Mouse (Mus musculus): ENCODE measurements around the gene Mrpl36. TPM values are rescaled to one million over a fixed set of nuclear protein-coding genes. Genes with fewer than 3 reads are reported as not detected.

Mrpl36 gene
- 77.3 and 79.4 TPM in 2 replicates for polyA plus RNA-seq (2012; rRNA removed)

DNA sequence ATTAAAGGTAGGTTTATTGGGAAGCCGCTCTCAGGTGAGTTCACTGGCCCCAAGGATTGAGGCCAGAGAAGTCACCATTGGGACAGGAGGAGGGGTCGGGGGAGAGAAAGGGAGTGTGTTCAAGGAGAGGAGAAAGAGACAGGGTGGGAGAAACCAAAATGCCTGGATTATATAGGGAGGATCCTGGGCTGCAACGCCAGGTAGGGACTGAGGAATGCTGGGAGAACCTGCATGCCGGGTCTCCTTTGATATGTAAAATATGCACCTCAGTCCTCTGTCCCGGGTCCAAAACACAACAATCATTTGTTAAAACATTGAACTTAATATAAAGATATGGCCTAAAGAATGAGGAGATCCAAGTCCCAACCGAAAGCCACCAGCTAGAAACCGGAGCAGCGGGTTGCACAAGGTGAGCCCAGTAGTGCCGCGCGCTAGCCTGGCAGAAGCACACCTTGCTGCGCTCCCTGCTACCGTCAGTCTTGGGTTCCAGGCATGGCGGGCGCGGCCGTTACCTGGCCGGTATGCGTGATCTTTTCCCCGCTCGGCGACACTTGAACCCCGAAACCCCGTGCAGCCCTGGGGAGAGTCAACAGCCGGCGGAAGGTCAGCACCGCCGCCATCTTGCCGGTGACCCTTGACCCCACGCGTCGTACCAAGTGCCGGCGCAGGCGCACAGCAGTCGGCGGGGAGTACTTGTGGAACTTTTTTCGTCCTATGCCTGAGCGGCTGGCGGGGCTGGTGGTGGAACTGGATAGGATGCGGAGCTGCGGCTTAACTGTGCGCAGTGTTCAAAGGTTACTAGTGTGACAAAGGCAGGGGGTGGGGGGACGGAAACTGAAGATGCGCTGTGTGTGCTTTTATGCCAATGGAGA is at the start of gene Mrpl36, which contains the start of gene Ndufs6:
Mrpl36 (plus strand) TSS at position 687 of the 872 bp plus-strand sequence.
Ndufs6 (minus strand) TSS at position 716 of the 872 bp plus-strand sequence.

Other genes with a start within 250 kb of the Mrpl36 start
- 1.2 and 3.3 TPM in 2 replicates for gene Irx4, start 68.0 kb upstream of the Mrpl36 start, polyA plus RNA-seq (2012; rRNA removed)
- 220 and 223 TPM in 2 replicates for gene Ndufs6, start within 50 bp of the Mrpl36 start, polyA plus RNA-seq (2012; rRNA removed)
- 71.8 and 74.4 TPM in 2 replicates for gene Lpcat1, start 138.7 kb downstream of the Mrpl36 start, polyA plus RNA-seq (2012; rRNA removed)
- gene Slc6a3, start 208.2 kb downstream of the Mrpl36 start, polyA plus RNA-seq (2012; rRNA removed) = 1.5 and 1.7 TPM in 2 replicates

All from central nervous system, embryonic 14 days (tissue).